Mouse (Mus musculus): Measurements from ENCODE around the gene Cst7.

GRCm38 (mm10) chr2:150604802-150605201 is 34.6 kb downstream of the Cst7 start:
- TF ChIP-seq CTCF (IDR thresholded peaks at IDR 0.05; ENCODE audit: low read depth, low read length) (no peak), POLR2A (IDR thresholded peaks at IDR 0.05; ENCODE audit: borderline replicate concordance, low read depth, low read length) (no peak)
